Mouse (Mus musculus) stomach, embryonic 16.5 days (tissue): ENCODE data around the gene Corin. TPM values are rescaled to one million over a fixed set of nuclear protein-coding genes. Genes with fewer than 3 reads are reported as not detected.

ENCODE experiments used
- ATAC-seq: fragments of 200-750 bp; cut with Nextera tagmentation; 2 replicates; pipeline ENCODE4 v1.8.0; 2017; ENCODE audit warnings: moderate number of reproducible peaks, moderate TSS enrichment; ENCODE audit not compliant: insufficient read depth, low FRiP score
- H3K27ac ChIP-seq: fragments of 300-500 bp; sonication (generic); 2 replicates; pipeline ENCODE4 v1.5.1; 2014; ENCODE audit warnings: low read length
- H3K27me3 ChIP-seq: fragments of 300-500 bp; sonication (generic); 2 replicates; pipeline ENCODE4 v1.6.1; 2014; ENCODE audit warnings: low read length, control low read depth, mixed read lengths; ENCODE audit not compliant: control insufficient read depth, insufficient read depth
- H3K36me3 ChIP-seq: fragments of 300-500 bp; sonication (generic); 2 replicates; pipeline ENCODE4 v1.6.1; 2014; ENCODE audit warnings: low read length; ENCODE audit not compliant: control insufficient read depth, insufficient read depth
- H3K4me1 ChIP-seq: fragments of 300-500 bp; sonication (generic); 2 replicates; pipeline ENCODE4 v1.6.1; 2014; ENCODE audit warnings: low read length, control low read depth, mixed read lengths; ENCODE audit not compliant: control insufficient read depth, insufficient read depth
- H3K4me2 ChIP-seq: fragments of 300-500 bp; sonication (generic); 2 replicates; pipeline ENCODE4 v1.6.1; 2014; ENCODE audit warnings: low read depth, low read length, mixed read lengths
- H3K4me3 ChIP-seq: fragments of 300-500 bp; sonication (generic); replicated peaks from 2 replicates; pipeline ENCODE4 v1.5.1; 2014; ENCODE audit warnings: mild to moderate bottlenecking, low read length
- H3K9ac ChIP-seq: fragments of 300-500 bp; sonication (generic); 2 replicates; pipeline ENCODE4 v1.6.1; 2014; ENCODE audit warnings: low read length
- H3K9me3 ChIP-seq: fragments of 300-500 bp; sonication (generic); replicated peaks from 2 replicates; pipeline ENCODE4 v1.6.1; 2016; ENCODE audit warnings: low read length, control low read depth; ENCODE audit not compliant: control insufficient read depth
- WGBS: fragments of 180-500 bp; shearing (Covaris S2); extraction: QIAGEN DNeasy Blood & Tissue Kit; methylation state at CpG from one replicate; pipeline ENCODE4 v1.1.7; 2014; 5-methylcytosine and 5-hydroxymethylcytosine counted together
- polyA plus RNA-seq: library from polyadenylated mRNA; unstranded; fragments of >200 nt; fragmentation: Nextera tagmentation; extraction: Ambion mirVana; gene quantifications from 2 replicates; pipeline ENCODE4 v1.2.1, GENCODE M21; 2015

The Corin gene
- polyA plus RNA-seq, result 1.9 and 3.5 TPM in 2 replicates

- Histone ChIP-seq H3K27me3 (peaks cover 27% of the 10 kb centered on the region), H3K9ac (peak within 1 kb of the TSS; percentile 37)
- peak; percentile 46; the same call in 1 of the 2 replicates for ATAC-seq
Measured at GRCm38 (mm10) chr5:72503531-72504523, at the start of gene Corin. Gene Corin (minus strand): TSS chr5:72504473.

GRCm38 (mm10) chr5:72551209-72551608, 46.9 kb upstream of the Corin start:
- Histone ChIP-seq H3K36me3 (peaks cover 3% of the 10 kb centered on the region; the same call in 1 of the 2 replicates), H3K27ac (no peak overlapping the region), H3K9me3 (no peaks in the 10 kb centered on the region), H3K4me1 (no peaks in the 10 kb centered on the region), H3K4me2 (no peak overlapping the region), H3K27me3 (no peaks in the 10 kb centered on the region), H3K9ac (no peak overlapping the region), H3K4me3 (no peak overlapping the region)
- ATAC-seq, result no peak
- 90% methylated on average over 3 of the region's 3 CpGs for WGBS

More at GRCm38 (mm10) chr5:72503531-72504523, at the start of gene Corin:
- peaks cover 11% of the 10 kb centered on the region for H3K4me1 ChIP-seq
- no peak within 1 kb of the TSS for H3K27ac ChIP-seq
- H3K4me2 ChIP-seq, result peak within 1 kb of the TSS; percentile 77
- 1% methylated on average over 64 of the region's 64 CpGs for WGBS
- no peaks in the 10 kb centered on the region for H3K36me3 ChIP-seq
- no peaks in the 10 kb centered on the region for H3K9me3 ChIP-seq
- H3K4me3 ChIP-seq, result peak within 1 kb of the TSS; percentile 45

- 92% methylated on average over 3 of the region's 3 CpGs for WGBS
- Histone ChIP-seq H3K36me3 (peaks cover 20% of the 10 kb centered on the region), H3K4me1 (no peaks in the 10 kb centered on the region), H3K4me3 (no peak overlapping the region), H3K4me2 (no peak overlapping the region), H3K27ac (no peak overlapping the region), H3K27me3 (no peaks in the 10 kb centered on the region), H3K9me3 (no peaks in the 10 kb centered on the region), H3K9ac (no peak overlapping the region)
- no peak for ATAC-seq
Measured at GRCm38 (mm10) chr5:72528896-72529295, 24.6 kb upstream of the Corin start.

GRCm38 (mm10) chr5:72513808-72514207, 9.5 kb upstream of the Corin start:
- Histone ChIP-seq H3K4me1 (no peaks in the 10 kb centered on the region), H3K9me3 (no peaks in the 10 kb centered on the region), H3K36me3 (0 out of 2 replicates have a peak, but pooled peaks cover 5% of the 10 kb centered on the region), H3K4me3 (no peak overlapping the region), H3K27ac (no peak overlapping the region), H3K4me2 (no peak overlapping the region), H3K9ac (no peak overlapping the region), H3K27me3 (no peaks in the 10 kb centered on the region)
- no peak for ATAC-seq
- WGBS, result 80% methylated on average over 5 of the region's 5 CpGs

DNA sequence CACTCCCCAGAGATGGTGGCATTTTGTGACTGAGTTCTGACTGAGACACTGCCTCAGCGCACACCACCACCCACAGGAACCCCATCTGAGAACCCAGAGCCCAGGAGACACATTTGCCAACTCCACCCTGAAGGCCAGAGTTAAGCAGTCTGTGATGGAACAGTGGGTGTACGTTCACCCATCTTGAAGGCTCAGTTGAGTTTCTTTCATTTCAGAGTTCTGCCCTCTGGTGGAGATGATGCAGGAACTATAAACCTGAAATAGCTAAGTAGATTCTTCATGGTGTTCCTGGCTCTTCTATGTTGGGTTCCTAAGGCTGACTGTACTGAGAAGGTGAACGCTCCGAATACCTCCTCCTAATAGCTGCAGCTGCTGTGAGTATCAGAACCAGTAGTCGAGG, 1.5 kb upstream of the Corin start:
- Histone ChIP-seq H3K4me1 (peaks cover 11% of the 10 kb centered on the region), H3K36me3 (no peaks in the 10 kb centered on the region), H3K4me2 (no peak overlapping the region), H3K9me3 (no peaks in the 10 kb centered on the region), H3K9ac (no peak overlapping the region), H3K27me3 (peaks cover 27% of the 10 kb centered on the region), H3K27ac (no peak overlapping the region), H3K4me3 (no peak overlapping the region)
- no peak for ATAC-seq
- 70% methylated on average over 5 of the region's 5 CpGs for WGBS

DNA sequence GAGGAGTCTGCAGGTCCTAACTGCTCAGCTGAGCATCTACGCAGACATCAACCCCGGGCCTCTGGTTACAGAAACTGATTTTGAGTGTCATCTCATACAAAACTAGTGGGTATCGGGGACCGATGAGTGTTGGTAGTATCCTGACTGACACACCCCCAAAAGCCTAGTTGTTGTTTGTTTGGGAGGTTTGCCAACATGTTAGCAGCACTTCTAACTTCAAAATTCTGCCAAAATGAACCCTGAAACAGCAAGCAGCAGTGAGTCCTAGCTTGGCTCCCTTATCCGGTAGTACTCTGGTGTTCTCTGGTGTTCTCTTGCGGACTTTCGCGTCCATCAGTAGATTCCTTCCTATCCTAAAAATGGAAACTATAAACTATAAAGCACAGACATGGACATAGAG, 1.5 kb downstream of the Corin start:
- ATAC-seq, result no peak
- Histone ChIP-seq H3K36me3 (no peaks in the 10 kb centered on the region), H3K9me3 (no peaks in the 10 kb centered on the region), H3K4me2 (peak overlapping the region; percentile 77; the same call in 1 of the 2 replicates), H3K27ac (no peak overlapping the region), H3K9ac (no peak overlapping the region), H3K27me3 (peaks cover 27% of the 10 kb centered on the region), H3K4me1 (peaks cover 11% of the 10 kb centered on the region), H3K4me3 (peak overlapping the region; percentile 45)
- 69% methylated on average over 8 of the region's 8 CpGs for WGBS

GRCm38 (mm10) chr5:72501763-72502162, 2.5 kb downstream of the Corin start:
- Histone ChIP-seq H3K9me3 (no peaks in the 10 kb centered on the region), H3K9ac (no peak overlapping the region), H3K4me1 (peaks cover 11% of the 10 kb centered on the region), H3K4me2 (no peak overlapping the region), H3K36me3 (no peaks in the 10 kb centered on the region), H3K27ac (no peak overlapping the region), H3K27me3 (peaks cover 27% of the 10 kb centered on the region), H3K4me3 (no peak overlapping the region)
- whole genome bisulfite sequencing, result 53% methylated on average over 3 of the region's 3 CpGs
- no peak for ATAC-seq

DNA sequence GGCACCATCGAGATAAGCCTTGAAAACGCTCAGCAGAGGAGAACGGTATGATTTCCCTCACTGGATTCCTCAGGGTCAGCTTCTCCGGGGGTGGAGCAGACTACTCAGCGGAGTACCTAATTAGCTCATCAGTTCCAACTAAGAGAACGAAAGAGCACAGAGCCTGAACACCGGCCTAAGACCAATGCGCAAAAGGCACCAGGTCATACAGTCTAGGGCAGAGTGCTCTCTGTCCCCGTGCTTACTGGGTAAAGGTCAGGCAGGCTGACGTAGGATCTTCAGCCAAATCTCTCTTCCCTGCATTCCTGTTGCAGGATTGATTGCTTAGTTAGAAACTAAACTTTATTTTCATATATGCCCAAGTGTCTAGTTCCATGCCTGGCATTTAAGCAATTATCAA, 6.0 kb downstream of the Corin start:
- 61% methylated on average over 10 of the region's 10 CpGs for WGBS
- Histone ChIP-seq H3K9ac (no peak overlapping the region), H3K4me3 (no peak overlapping the region), H3K27ac (no peak overlapping the region), H3K36me3 (no peaks in the 10 kb centered on the region), H3K9me3 (no peaks in the 10 kb centered on the region), H3K27me3 (peaks cover 6% of the 10 kb centered on the region), H3K4me2 (no peak overlapping the region), H3K4me1 (no peaks in the 10 kb centered on the region)
- ATAC-seq, result no peak

DNA sequence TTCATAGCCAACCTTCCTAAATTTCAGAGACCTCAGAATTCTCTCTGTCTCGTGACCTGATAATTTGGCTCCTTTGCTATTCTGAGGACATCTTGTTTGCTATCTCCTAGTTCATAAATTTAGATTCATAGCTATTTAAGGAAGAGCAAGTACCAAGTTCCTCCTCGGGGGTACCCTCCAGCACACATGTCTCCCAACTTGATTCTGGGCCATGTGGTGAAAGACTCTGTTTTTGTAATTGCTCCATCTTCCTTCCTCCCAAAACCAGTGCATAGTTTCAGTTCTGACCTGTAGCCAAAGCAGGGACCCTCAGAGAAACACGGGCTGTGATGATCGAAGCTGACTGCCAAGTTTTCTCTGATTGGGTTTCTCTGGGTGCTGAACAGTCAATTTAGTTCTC, 7.5 kb downstream of the Corin start:
- Histone ChIP-seq H3K9ac (no peak overlapping the region), H3K36me3 (no peaks in the 10 kb centered on the region), H3K27me3 (no peaks in the 10 kb centered on the region), H3K4me1 (no peaks in the 10 kb centered on the region), H3K4me3 (no peak overlapping the region), H3K27ac (no peak overlapping the region), H3K9me3 (no peaks in the 10 kb centered on the region), H3K4me2 (no peak overlapping the region)
- WGBS, result 73% methylated on average over 4 of the region's 4 CpGs
- no peak for ATAC-seq
